Mouse (Mus musculus) skeletal muscle tissue, postnatal 0 days (tissue): Measurements from ENCODE around the gene Tmem52. TPM values are rescaled to one million over a fixed set of nuclear protein-coding genes. Genes with fewer than 3 reads are reported as not detected.

Source experiments
- polyA plus RNA-seq: library from polyadenylated mRNA; unstranded; fragments of >200 nt; fragmentation: Nextera tagmentation; extraction: Ambion mirVana; gene quantifications from 2 replicates; pipeline ENCODE4 v1.2.1, GENCODE M21; 2015

Gene Tmem52
- 73.1 and 82.1 TPM in 2 replicates for polyA plus RNA-seq

GRCm38 (mm10) chr4:155468952-155469351, at the start of gene Tmem52:
TSS of gene Tmem52 (plus strand) at chr4:155469114.

GRCm38 (mm10) chr4:155490990-155491504, 22.1 kb downstream of the Tmem52 start, which contains the start of gene Gnb1:
TSS of gene Gnb1 (plus strand) at chr4:155491361.

Other genes with a start within 250 kb of the Tmem52 start
- 15.6 and 16.5 TPM in 2 replicates for gene Ski, start 246.5 kb upstream of the Tmem52 start, polyA plus RNA-seq
- gene Faap20, start 219.3 kb upstream of the Tmem52 start, polyA plus RNA-seq: 68.4 and 75.7 TPM in 2 replicates
- 3.4 and 4.2 TPM in 2 replicates for gene Prkcz, start 107.8 kb upstream of the Tmem52 start, polyA plus RNA-seq
- gene Gabrd, start 71.0 kb upstream of the Tmem52 start, polyA plus RNA-seq: 0.47 and 1.0 TPM in 2 replicates
- gene Cfap74, start 59.9 kb upstream of the Tmem52 start, polyA plus RNA-seq: 1.3 and 1.6 TPM in 2 replicates
- 160 and 178 TPM in 2 replicates for gene Gnb1, start 22.2 kb downstream of the Tmem52 start, polyA plus RNA-seq
- gene Nadk, start 93.3 kb downstream of the Tmem52 start, polyA plus RNA-seq: 25.7 and 36.4 TPM in 2 replicates
- gene Slc35e2, start 132.3 kb downstream of the Tmem52 start, polyA plus RNA-seq: 3.5 and 3.7 TPM in 2 replicates
- 39.1 and 44.5 TPM in 2 replicates for gene Cdk11b, start 155.7 kb downstream of the Tmem52 start, polyA plus RNA-seq
- gene Gm10563, start 176.3 kb downstream of the Tmem52 start, polyA plus RNA-seq: not detected in 2 replicates
- gene Mmp23, start 184.3 kb downstream of the Tmem52 start, polyA plus RNA-seq: 38.5 and 62.9 TPM in 2 replicates
- 13.3 and 14.7 TPM in 2 replicates for gene Mib2, start 200.1 kb downstream of the Tmem52 start, polyA plus RNA-seq
- gene Fndc10, start 225.2 kb downstream of the Tmem52 start, polyA plus RNA-seq: 4.6 and 6.1 TPM in 2 replicates
- gene Ssu72, start 235.7 kb downstream of the Tmem52 start, polyA plus RNA-seq: 90.9 and 95.8 TPM in 2 replicates